Mouse (Mus musculus): Measurements from ENCODE around the gene Gm20388. TPM values are rescaled to one million over a fixed set of nuclear protein-coding genes. Genes with fewer than 3 reads are reported as not detected.

Gm20388 gene
- polyA plus RNA-seq, 1 experiment from 2014 or later, result 5.5 TPM

GRCm38 (mm10) chr8:121446862-121447261 lies 1536.2 kb downstream of the Gm20388 start:
- no peak overlapping the region for H3K27ac ChIP-seq
- peaks cover 19% of the 10 kb centered on the region for H3K4me1 ChIP-seq
- H3K27me3 ChIP-seq, result no peaks in the 10 kb centered on the region
- no peaks in the 10 kb centered on the region for H3K9me3 ChIP-seq
- ATAC-seq (ENCODE audit: borderline replicate concordance, extremely low read depth, low FRiP score, low TSS enrichment), result no peak; the same call in 1 of the 2 replicates
- no peak overlapping the region for H3K4me2 ChIP-seq
- WGBS, result 61% methylated on average over 6 of the region's 6 CpGs
- H3K4me3 ChIP-seq, result no peak overlapping the region
- H3K9ac ChIP-seq, result no peak overlapping the region
- no peaks in the 10 kb centered on the region for H3K36me3 ChIP-seq

- H3K9me3 ChIP-seq, result no peaks in the 10 kb centered on the region
- no peak overlapping the region for H3K4me2 ChIP-seq
- WGBS, result 37% methylated on average over 8 of the region's 8 CpGs
- H3K9ac ChIP-seq, result no peak overlapping the region
- no peaks in the 10 kb centered on the region for H3K27me3 ChIP-seq
- no peaks in the 10 kb centered on the region for H3K36me3 ChIP-seq
- no peak overlapping the region for H3K4me3 ChIP-seq
- no peak for ATAC-seq (ENCODE audit: borderline replicate concordance, extremely low read depth, low FRiP score, low TSS enrichment)
- no peak overlapping the region for H3K27ac ChIP-seq
- H3K4me1 ChIP-seq, result peaks cover 22% of the 10 kb centered on the region
Measured at GRCm38 (mm10) chr8:121450211-121450610, 1539.6 kb downstream of the Gm20388 start.

GRCm38 (mm10) chr8:121451404-121452076 lies 1540.9 kb downstream of the Gm20388 start:
- WGBS, result 52% methylated on average over 16 of the region's 16 CpGs
- peaks cover 18% of the 10 kb centered on the region for H3K4me1 ChIP-seq
- no peak overlapping the region; the same call in 1 of the 2 replicates for H3K4me2 ChIP-seq
- no peak overlapping the region for H3K4me3 ChIP-seq
- no peak overlapping the region for H3K27ac ChIP-seq
- H3K9ac ChIP-seq, result no peak overlapping the region
- H3K36me3 ChIP-seq, result no peaks in the 10 kb centered on the region
- peak; percentile 77 for ATAC-seq (ENCODE audit: borderline replicate concordance, extremely low read depth, low FRiP score, low TSS enrichment)
- H3K9me3 ChIP-seq, result no peaks in the 10 kb centered on the region
- no peaks in the 10 kb centered on the region for H3K27me3 ChIP-seq

GRCm38 (mm10) chr8:121454737-121455136 lies 1544.1 kb downstream of the Gm20388 start:
- no peaks in the 10 kb centered on the region for H3K9me3 ChIP-seq

GRCm38 (mm10) chr8:121461192-121461591 lies 1550.6 kb downstream of the Gm20388 start:
- Histone ChIP-seq H3K9me3 (no peaks in the 10 kb centered on the region), H3K27ac (no peak overlapping the region), H3K27me3 (no peaks in the 10 kb centered on the region), H3K4me3 (no peak overlapping the region), H3K36me3 (no peaks in the 10 kb centered on the region), H3K4me2 (no peak overlapping the region), H3K4me1 (0 out of 2 replicates have a peak, but pooled peaks cover 3% of the 10 kb centered on the region), H3K9ac (no peak overlapping the region)
- 41% methylated on average over 3 of the region's 3 CpGs for WGBS
- ATAC-seq (ENCODE audit: borderline replicate concordance, extremely low read depth, low FRiP score, low TSS enrichment), result no peak

More at GRCm38 (mm10) chr8:121454737-121455136, 1544.1 kb downstream of the Gm20388 start:
- H3K4me2 ChIP-seq, result no peak overlapping the region
- H3K4me1 ChIP-seq, result peaks cover 11% of the 10 kb centered on the region
- 91% methylated on average over 17 of the region's 17 CpGs for WGBS
- no peaks in the 10 kb centered on the region for H3K36me3 ChIP-seq
- no peak for ATAC-seq (ENCODE audit: borderline replicate concordance, extremely low read depth, low FRiP score, low TSS enrichment)
- H3K27ac ChIP-seq, result no peak overlapping the region
- H3K27me3 ChIP-seq, result no peaks in the 10 kb centered on the region
- H3K9ac ChIP-seq, result no peak overlapping the region
- no peak overlapping the region for H3K4me3 ChIP-seq

- Histone ChIP-seq H3K4me1 (0 out of 2 replicates have a peak, but pooled peaks cover 3% of the 10 kb centered on the region), H3K4me2 (no peak overlapping the region), H3K4me3 (no peak overlapping the region), H3K9ac (no peak overlapping the region), H3K9me3 (no peaks in the 10 kb centered on the region), H3K27me3 (no peaks in the 10 kb centered on the region), H3K36me3 (no peaks in the 10 kb centered on the region), H3K27ac (no peak overlapping the region)
- no peak for ATAC-seq (ENCODE audit: borderline replicate concordance, extremely low read depth, low FRiP score, low TSS enrichment)
- WGBS, result 46% methylated on average over 3 of the region's 3 CpGs
Measured at GRCm38 (mm10) chr8:121462092-121462491, 1551.5 kb downstream of the Gm20388 start.

GRCm38 (mm10) chr8:121468083-121469071 lies 1557.7 kb downstream of the Gm20388 start:
- no peaks in the 10 kb centered on the region for H3K27me3 ChIP-seq
- no peaks in the 10 kb centered on the region for H3K4me1 ChIP-seq
- WGBS, result 67% methylated on average over 49 of the region's 49 CpGs
- no peak overlapping the region for H3K4me3 ChIP-seq
- H3K36me3 ChIP-seq, result no peaks in the 10 kb centered on the region
- 0 out of 2 replicates have a peak, but pooled peaks have one; percentile 19 for ATAC-seq (ENCODE audit: borderline replicate concordance, extremely low read depth, low FRiP score, low TSS enrichment)
- H3K4me2 ChIP-seq, result no peak overlapping the region
- H3K9ac ChIP-seq, result no peak overlapping the region
- peak overlapping the region; percentile 41 for H3K27ac ChIP-seq
- H3K9me3 ChIP-seq, result no peaks in the 10 kb centered on the region

- no peaks in the 10 kb centered on the region for H3K36me3 ChIP-seq
- H3K27ac ChIP-seq, result no peak overlapping the region
- peaks cover 11% of the 10 kb centered on the region; the same call in 1 of the 2 replicates for H3K27me3 ChIP-seq
- peak overlapping the region; percentile 14; the same call in 1 of the 2 replicates for H3K4me3 ChIP-seq
- H3K4me1 ChIP-seq, result peaks cover 12% of the 10 kb centered on the region
- ATAC-seq (ENCODE audit: borderline replicate concordance, extremely low read depth, low FRiP score, low TSS enrichment), result no peak
- no peak overlapping the region for H3K9ac ChIP-seq
- WGBS, result 9% methylated on average over 25 of the region's 25 CpGs
- peak overlapping the region; percentile 46 for H3K4me2 ChIP-seq
- H3K9me3 ChIP-seq, result no peaks in the 10 kb centered on the region
Measured at GRCm38 (mm10) chr8:121474161-121474897, 1563.7 kb downstream of the Gm20388 start.

GRCm38 (mm10) chr8:121474898-121475284 lies 1564.2 kb downstream of the Gm20388 start:
- H3K27ac ChIP-seq, result no peak overlapping the region
- no peaks in the 10 kb centered on the region for H3K9me3 ChIP-seq
- no peaks in the 10 kb centered on the region for H3K36me3 ChIP-seq
- H3K9ac ChIP-seq, result no peak overlapping the region
- no peak for ATAC-seq (ENCODE audit: borderline replicate concordance, extremely low read depth, low FRiP score, low TSS enrichment)
- H3K4me2 ChIP-seq, result peak overlapping the region; percentile 46
- peaks cover 11% of the 10 kb centered on the region; the same call in 1 of the 2 replicates for H3K27me3 ChIP-seq
- peak overlapping the region; percentile 14; the same call in 1 of the 2 replicates for H3K4me3 ChIP-seq
- WGBS, result 1% methylated on average over 18 of the region's 18 CpGs
- H3K4me1 ChIP-seq, result peaks cover 13% of the 10 kb centered on the region

GRCm38 (mm10) chr8:121477851-121478547 lies 1567.4 kb downstream of the Gm20388 start:
- H3K4me1 ChIP-seq, result peaks cover 28% of the 10 kb centered on the region
- H3K36me3 ChIP-seq, result no peaks in the 10 kb centered on the region

GRCm38 (mm10) chr8:121479144-121479543 lies 1568.5 kb downstream of the Gm20388 start:
- Histone ChIP-seq H3K27me3 (peaks cover 6% of the 10 kb centered on the region; the same call in 1 of the 2 replicates), H3K4me3 (no peak overlapping the region), H3K27ac (no peak overlapping the region), H3K9me3 (no peaks in the 10 kb centered on the region), H3K36me3 (no peaks in the 10 kb centered on the region), H3K4me2 (no peak overlapping the region), H3K4me1 (peaks cover 26% of the 10 kb centered on the region), H3K9ac (no peak overlapping the region)
- no peak for ATAC-seq (ENCODE audit: borderline replicate concordance, extremely low read depth, low FRiP score, low TSS enrichment)
- WGBS, result 53% methylated on average over 8 of the region's 8 CpGs

More at GRCm38 (mm10) chr8:121477851-121478547, 1567.4 kb downstream of the Gm20388 start:
- Histone ChIP-seq H3K27ac (peak overlapping the region; percentile 29; the same call in 1 of the 2 replicates), H3K4me3 (no peak overlapping the region), H3K27me3 (peaks cover 11% of the 10 kb centered on the region; the same call in 1 of the 2 replicates), H3K9me3 (no peaks in the 10 kb centered on the region), H3K9ac (no peak overlapping the region), H3K4me2 (no peak overlapping the region)
- ATAC-seq (ENCODE audit: borderline replicate concordance, extremely low read depth, low FRiP score, low TSS enrichment), result no peak
- 46% methylated on average over 20 of the region's 20 CpGs for WGBS

Measured in lung, embryonic 15.5 days (tissue).